29 mouse cellular contexts compared by ENCODE assay signal in the genomic region with DNA sequence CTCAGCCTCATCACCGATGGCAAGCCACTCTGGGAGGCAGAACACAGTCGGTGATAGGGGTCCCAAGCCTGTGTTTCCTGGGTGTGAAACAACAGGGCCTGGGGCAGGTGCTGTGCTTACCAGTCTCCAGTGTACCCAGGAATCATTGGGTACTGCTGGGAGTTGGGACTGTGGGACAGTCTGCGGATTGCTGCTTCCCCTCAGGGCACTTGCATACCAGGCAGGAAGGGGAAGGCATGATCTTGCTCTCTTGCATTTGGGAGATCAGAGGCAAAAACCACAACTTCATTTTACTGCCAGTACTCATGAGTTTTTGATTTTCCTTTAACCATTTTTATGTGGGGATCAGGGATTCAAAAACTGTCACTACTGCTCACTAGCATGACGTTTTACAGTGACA. TPM values are rescaled to one million over a fixed set of nuclear protein-coding genes. Genes with fewer than 3 reads are reported as not detected.
DNase-seq lines count a peak whose midpoint lies in the region; ATAC-seq and TF ChIP-seq lines count a peak whose summit lies in the region.
"Had no signal": no experiment of that assay in that cellular context is flagged by ENCODE, and none has a peak within 500 bp of the region (broad histone marks: within the 10 kb centered on the region; RNA-seq: fewer than 3 reads in every experiment).

No protein-coding gene starts in this region.

- TF ChIP-seq CTCF in testis, adult 2 months (IDR thresholded peaks at IDR 0.05; ENCODE audit: control insufficient read depth, insufficient read depth, insufficient replicate concordance, low read depth, low read length): no peak
- TF ChIP-seq CTCF in stomach, postnatal 0 days (IDR thresholded peaks at IDR 0.05; ENCODE audit: low read depth): no peak

- intact Hi-C loops in heart, postnatal 14 days (cut with DNase I): no loop called here

- DNase-seq in heart, adult 11 months: peak; percentile 45
- no peak for DNase-seq in heart, postnatal 14 days
- DNase-seq in testis, postnatal 14 days (ENCODE audit: low spot score): no peak
- DNase-seq in stomach, postnatal 0 days (ENCODE audit: low spot score): no peak
- DNase-seq in adrenal gland, adult (ENCODE audit: inconsistent age in 2 of 2, low spot score in 1 of 2): no peak
- DNase-seq in urinary bladder, postnatal 25 days (ENCODE audit: low spot score): no peak
- DNase-seq: adrenal gland, adult 8-10 months; B cell, adult 2 months; kidney, adult 8-10 months had no signal

- H3K4me3 ChIP-seq in testis, adult 2 months (ENCODE audit: control insufficient read depth, low read depth, low read length): no peak overlapping the region
- H3K4me3 ChIP-seq in intestine, embryonic 16.5 days (ENCODE audit: low read length): no peak overlapping the region
- H3K4me3 ChIP-seq in stomach, postnatal 0 days (ENCODE audit: low read depth, low read length): no peak overlapping the region
- H3K4me3 ChIP-seq: erythroblast, embryonic 14.5 days; heart, embryonic 10.5 days; lung, embryonic 15.5 days had no signal

- H3K9ac ChIP-seq in intestine, embryonic 16.5 days (ENCODE audit: low read depth, low read length): no peak overlapping the region
- no peak overlapping the region for H3K9ac ChIP-seq in stomach, postnatal 0 days (ENCODE audit: low read length)
- H3K9ac ChIP-seq: liver, embryonic 14.5 days; lung, embryonic 15.5 days had no signal

- ATAC-seq in intestine, embryonic 16.5 days: no peak
- no peak for ATAC-seq in stomach, postnatal 0 days (ENCODE audit: low FRiP score, low TSS enrichment)
- ATAC-seq: forebrain, embryonic 14.5 days; Patski had no signal

- H3K27ac ChIP-seq in testis, adult 2 months (ENCODE audit: control insufficient read depth, insufficient read depth, low read depth, low read length): peak overlapping the region; percentile 85
- peak overlapping the region; percentile 82; the same call in 1 of the 2 replicates for H3K27ac ChIP-seq in intestine, embryonic 16.5 days (ENCODE audit: low read length)
- peak overlapping the region; percentile 86 for H3K27ac ChIP-seq in stomach, postnatal 0 days (replicated peaks)
- H3K27ac ChIP-seq: heart, embryonic 10.5 days; liver, embryonic 14.5 days; lung, embryonic 15.5 days had no signal

- no peaks in the 10 kb centered on the region for H3K27me3 ChIP-seq in testis, adult 2 months (ENCODE audit: control insufficient read depth, insufficient read depth, low read length)
- no peaks in the 10 kb centered on the region for H3K27me3 ChIP-seq in intestine, embryonic 16.5 days (replicated peaks; ENCODE audit: control insufficient read depth, insufficient read depth, low read length)
- no peaks in the 10 kb centered on the region for H3K27me3 ChIP-seq in stomach, postnatal 0 days (ENCODE audit: control insufficient read depth, insufficient read depth, low read length)
- H3K27me3 ChIP-seq: CH12.LX; lung, embryonic 15.5 days; Patski had no signal

- 89% methylated on average over 4 of the region's 4 CpGs for WGBS in intestine, embryonic 16.5 days
- 81% methylated on average over 4 of the region's 4 CpGs for WGBS in stomach, postnatal 0 days

- H3K4me1 ChIP-seq in testis, adult 2 months (ENCODE audit: control insufficient read depth, insufficient read depth, low read length): peaks cover 7% of the 10 kb centered on the region
- peaks cover 25% of the 10 kb centered on the region for H3K4me1 ChIP-seq in intestine, embryonic 16.5 days (ENCODE audit: control insufficient read depth, insufficient read depth, low read length)
- peaks cover 7% of the 10 kb centered on the region; the same call in 1 of the 2 replicates for H3K4me1 ChIP-seq in stomach, postnatal 0 days (replicated peaks; ENCODE audit: control insufficient read depth, insufficient read depth)
- H3K4me1 ChIP-seq: heart, embryonic 10.5 days; lung, embryonic 15.5 days had no signal

- H3K4me2 ChIP-seq in intestine, embryonic 16.5 days (ENCODE audit: low read depth, low read length): no peak overlapping the region
- no peak overlapping the region for H3K4me2 ChIP-seq in stomach, postnatal 0 days (replicated peaks; ENCODE audit: low read depth)
- H3K4me2 ChIP-seq: lung, embryonic 15.5 days had no signal

- no peaks in the 10 kb centered on the region for H3K36me3 ChIP-seq in testis, adult 2 months (ENCODE audit: control insufficient read depth, insufficient read depth, low read length)
- no peaks in the 10 kb centered on the region for H3K36me3 ChIP-seq in intestine, embryonic 16.5 days (ENCODE audit: control insufficient read depth, insufficient read depth, low read length)
- no peaks in the 10 kb centered on the region for H3K36me3 ChIP-seq in stomach, postnatal 0 days (ENCODE audit: control insufficient read depth, insufficient read depth, low read length)
- H3K36me3 ChIP-seq: G1E; heart, embryonic 10.5 days; lung, embryonic 15.5 days had no signal

- TF ChIP-seq EP300 in stomach, postnatal 0 days (optimal IDR thresholded peaks at IDR 0.05): no peak

- TF ChIP-seq POLR2A in testis, adult 2 months (IDR thresholded peaks at IDR 0.05; ENCODE audit: control insufficient read depth, low read depth, low read length): no peak

- H3K9me3 ChIP-seq in intestine, embryonic 16.5 days (ENCODE audit: control insufficient read depth, low read length): no peaks in the 10 kb centered on the region
- H3K9me3 ChIP-seq in stomach, postnatal 0 days (ENCODE audit: control insufficient read depth, low read length): no peaks in the 10 kb centered on the region
- H3K9me3 ChIP-seq: heart, embryonic 10.5 days; lung, embryonic 15.5 days had no signal

RNA-seq across cellular contexts. Expression of a gene that starts 21.5 kb away (rescaled TPM):
- 10 to 100 TPM; 64.9 to 70.1 TPM for total RNA-seq in heart, postnatal 14 days (2021)
- 42.8 and 59.5 TPM in 2 replicates for polyA plus RNA-seq in testis, adult 2 months (2012; rRNA removed)
- 352 and 475 TPM in 2 replicates for polyA plus RNA-seq in intestine, embryonic 16.5 days (2015; fragmentation: Nextera tagmentation; extraction: Ambion mirVana)
- 290 and 337 TPM in 2 replicates for polyA plus RNA-seq in stomach, postnatal 0 days (2015; fragmentation: Nextera tagmentation; extraction: Ambion mirVana)
- total RNA-seq: CH12.LX, G1E had no signal
- polyA plus RNA-seq: G1E had no signal

RNA-seq across cellular contexts. Expression of a gene that starts 36.8 kb away (rescaled TPM):
- total RNA-seq in heart, postnatal 14 days (2021): not detected
- 0.37 and 0.43 TPM in 2 replicates for polyA plus RNA-seq in testis, adult 2 months (2012; rRNA removed)
- 28.4 and 37.9 TPM in 2 replicates for polyA plus RNA-seq in intestine, embryonic 16.5 days (2015; fragmentation: Nextera tagmentation; extraction: Ambion mirVana)
- not detected in 2 replicates for polyA plus RNA-seq in stomach, postnatal 0 days (2015; fragmentation: Nextera tagmentation; extraction: Ambion mirVana)
- total RNA-seq: adrenal gland, adult 8-10 months; CH12.LX; G1E; gastrocnemius, postnatal 4 days; layer of hippocampus, adult 18-20 months; layer of hippocampus, postnatal 36 days; left cerebral cortex, postnatal 14 days had no signal
- polyA plus RNA-seq: erythroblast, embryonic 14.5 days; forebrain, embryonic 14.5 days; G1E; heart, embryonic 10.5 days; heart, embryonic 16.5 days; hindbrain, embryonic 11.5 days; limb, embryonic 14.5 days; liver, embryonic 14.5 days; lung, embryonic 15.5 days; midbrain, embryonic 14.5 days; neural tube, embryonic 11.5 days; Patski; urinary bladder, adult 2 months had no signal

Comparison
In these comparisons a context has a peak if more than half of its experiments do, and no peak if none do; other contexts are left out.
1. RNA of a gene that starts 36.8 kb away (polyA plus RNA-seq): 28.4 to 37.9 TPM in intestine, embryonic 16.5 days; 0.37 to 0.43 TPM in testis, adult 2 months and not detected in stomach, postnatal 0 days; every median in the first group is over 10 times any median in the second.
2. Peak in every context shown above with its lines, with median percentiles within 50 percentile points of each other: H3K27ac ChIP-seq.